Mouse (Mus musculus) spleen, adult 12 weeks (tissue): ENCODE results near the gene Sectm1a.
"Not testable (repeated sequence)": the region's sequence is repeated elsewhere in the genome, so short reads cannot be mapped to it uniquely, and the experiment has no call there.

Source experiments
- DNase-seq: peaks from one replicate; pipeline ENCODE4 v3.0.0; 2022; ENCODE audit warnings: low spot score

Sectm1a gene

DNA sequence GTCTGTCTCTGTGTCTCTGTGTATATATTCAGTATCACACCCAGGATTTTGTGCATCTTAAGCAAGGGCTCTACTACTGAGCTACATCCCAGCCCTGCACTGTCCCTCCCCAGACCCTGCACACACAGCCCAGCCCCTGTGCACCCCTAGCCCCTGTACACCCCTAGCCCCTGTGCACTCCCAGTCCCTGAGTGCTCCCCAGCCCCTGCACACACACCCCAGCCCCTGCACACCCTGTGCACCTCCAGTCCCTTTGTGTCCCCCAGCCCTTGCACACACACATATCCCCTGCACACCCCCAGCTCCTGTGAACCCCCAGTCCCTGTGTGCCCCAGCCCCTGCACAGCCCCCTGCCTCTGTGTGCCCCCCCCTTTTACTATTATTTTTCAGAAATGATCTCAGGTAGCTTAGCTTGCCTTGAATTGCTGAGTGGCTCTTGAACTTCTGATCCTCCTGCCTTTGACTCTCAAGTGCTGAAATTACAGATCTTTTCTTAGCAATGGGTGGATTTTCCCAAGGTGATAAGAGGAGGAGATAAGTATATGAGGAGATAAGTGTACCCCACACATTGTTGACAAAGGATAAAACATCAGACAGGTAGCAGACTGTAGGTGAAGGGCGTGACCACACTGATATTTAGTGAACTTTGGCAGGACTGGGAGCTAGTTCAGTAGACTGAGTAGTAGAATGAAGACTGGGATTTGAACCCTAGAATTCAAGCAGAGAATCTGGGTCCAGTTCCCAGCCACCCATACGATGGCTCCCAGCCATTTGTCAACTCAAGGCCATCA is 8.9 kb upstream of the Sectm1a start:
- DNase-seq = no peak

GRCm38 (mm10) chr11:121088997-121089396 is 8.0 kb upstream of the Sectm1a start:
- DNase-seq = no peak

DNA sequence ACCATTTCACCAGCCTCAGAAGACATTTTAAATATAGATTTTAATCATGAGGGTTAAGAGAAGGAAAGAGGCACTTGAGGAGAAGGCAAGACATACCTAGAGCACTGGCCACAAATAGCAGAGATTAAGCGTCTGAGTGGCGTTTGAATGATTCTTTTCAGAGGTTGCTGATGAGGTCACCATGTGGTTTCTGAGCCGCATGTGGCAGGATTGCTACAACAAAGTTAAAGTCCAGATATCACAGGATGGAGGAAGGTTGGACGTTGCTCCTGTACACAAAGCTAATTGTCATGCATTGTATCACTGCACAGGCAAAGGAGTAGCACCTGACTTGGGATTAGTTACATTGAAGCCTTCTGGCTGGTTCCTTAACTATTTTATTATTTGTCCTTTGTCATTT is 5.3 kb upstream of the Sectm1a start:
- DNase-seq = no peak

DNA sequence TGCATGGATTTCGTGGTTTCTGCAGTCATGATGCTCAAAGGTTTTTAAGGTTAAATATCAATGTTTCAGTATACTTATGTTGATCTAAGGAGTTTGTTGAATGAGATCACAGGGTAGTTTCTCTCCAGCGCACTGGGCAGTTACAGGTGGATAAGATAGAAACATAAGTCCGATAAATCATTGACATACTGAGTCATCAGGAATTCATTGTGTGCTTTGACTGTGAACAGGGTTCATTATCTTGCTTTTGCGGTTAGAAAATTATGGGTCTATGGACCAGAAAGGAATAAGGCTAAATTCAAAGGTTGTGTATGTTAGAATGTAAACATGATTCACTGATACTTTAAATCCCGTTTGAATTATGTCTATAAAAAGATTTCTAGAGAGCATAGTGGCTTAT is 4.2 kb upstream of the Sectm1a start:
- DNase-seq = no peak

DNA sequence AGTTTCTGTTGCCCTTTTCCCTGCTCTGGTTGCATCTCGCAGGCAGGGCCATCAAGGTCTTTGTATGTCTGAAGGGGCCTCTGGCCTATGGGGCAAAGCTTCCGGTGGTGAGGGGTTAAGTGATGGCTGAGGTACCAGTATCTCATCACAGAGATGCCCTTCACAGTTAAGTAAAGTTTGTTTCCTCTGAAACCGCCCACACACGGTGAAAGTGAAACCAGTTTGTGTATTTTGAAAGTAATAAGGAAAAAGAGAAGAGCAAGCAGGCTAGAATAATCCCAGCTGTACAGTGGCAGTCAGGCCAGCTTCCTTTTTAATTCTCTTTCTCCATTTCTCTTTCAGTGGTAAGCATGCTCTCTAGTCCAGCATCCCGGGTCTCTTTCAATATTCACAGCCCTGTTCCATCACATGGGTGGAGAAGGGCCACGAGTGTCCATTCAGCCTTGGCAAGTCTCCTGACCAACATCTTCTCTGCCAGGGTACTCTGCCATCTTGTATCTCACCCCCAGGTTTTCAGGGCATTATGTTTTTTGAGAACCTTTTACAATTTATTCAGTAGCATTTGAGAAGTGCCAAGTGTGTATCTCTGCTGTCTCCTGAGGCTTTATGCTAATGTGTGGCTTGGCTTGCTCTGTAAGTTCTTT is 2.0 kb upstream of the Sectm1a start:
- peak; percentile 32 for DNase-seq

DNA sequence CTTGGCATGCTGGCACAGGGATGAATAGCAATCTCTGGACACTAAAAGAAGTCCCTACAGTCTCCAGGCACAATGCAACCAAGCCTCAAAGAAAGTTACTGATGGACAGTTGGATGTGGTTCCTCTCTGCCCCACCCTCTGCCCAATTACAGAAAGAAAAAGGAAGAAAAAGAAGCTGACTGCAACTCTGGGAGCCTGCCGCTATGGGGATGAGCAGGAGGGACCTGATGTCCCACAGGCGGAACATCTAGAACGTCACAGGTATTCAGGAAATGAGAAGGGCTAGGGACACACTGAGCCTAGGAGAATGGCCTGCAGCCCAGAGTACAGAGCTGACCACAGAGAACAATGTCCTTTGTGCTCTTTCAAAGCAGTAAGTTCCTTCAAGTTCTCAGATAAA is 1.2 kb upstream of the Sectm1a start:
- DNase-seq = no peak

GRCm38 (mm10) chr11:121080330-121080729 is 690 bp downstream of the Sectm1a start:
- no peak for DNase-seq

DNA sequence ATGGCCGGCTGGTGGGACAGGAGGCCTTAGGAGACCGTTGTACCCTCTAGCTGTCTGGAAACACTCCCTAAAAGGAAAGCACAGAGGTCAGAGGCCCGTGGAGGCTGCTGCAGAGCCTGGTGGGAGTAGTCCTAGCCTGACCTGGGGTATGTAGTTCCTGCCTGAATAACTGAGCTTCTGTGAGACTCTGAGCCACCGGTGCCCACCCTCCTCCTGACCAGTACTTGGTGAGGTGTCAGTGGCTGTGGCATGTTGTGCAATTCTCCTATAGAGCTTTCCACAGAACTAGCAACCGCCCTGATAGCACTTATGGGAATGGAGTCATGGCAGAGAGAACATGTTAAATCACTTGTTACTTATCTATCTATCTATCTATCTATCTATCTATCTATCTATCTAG is 5.4 kb downstream of the Sectm1a start:
- no peak for DNase-seq

GRCm38 (mm10) chr11:121069662-121070061 is 11.4 kb downstream of the Sectm1a start:
- not testable (repeated sequence) for DNase-seq

- DNase-seq = no peak
Observed at GRCm38 (mm10) chr11:121067895-121068294, 13.1 kb downstream of the Sectm1a start.

DNA sequence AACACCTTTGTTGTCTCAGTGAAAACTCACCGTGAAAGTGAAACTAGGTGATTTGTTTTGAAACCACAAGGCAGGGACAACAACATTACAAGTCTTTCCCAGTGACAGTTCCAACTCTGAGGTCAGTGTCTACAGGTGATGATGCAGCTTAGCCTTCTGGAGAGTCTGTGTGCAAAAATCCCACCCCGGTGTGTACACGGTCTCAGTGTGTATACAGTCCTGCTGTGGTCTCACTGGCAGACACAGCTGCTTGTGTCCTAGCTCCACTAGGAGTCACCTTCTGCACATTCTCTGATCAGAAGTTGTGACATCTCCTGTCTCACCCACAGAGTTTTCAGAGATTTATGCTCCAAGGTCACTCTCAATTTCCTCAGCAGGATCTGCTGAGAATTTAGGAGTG is 16.8 kb downstream of the Sectm1a start:
- no peak for DNase-seq

DNA sequence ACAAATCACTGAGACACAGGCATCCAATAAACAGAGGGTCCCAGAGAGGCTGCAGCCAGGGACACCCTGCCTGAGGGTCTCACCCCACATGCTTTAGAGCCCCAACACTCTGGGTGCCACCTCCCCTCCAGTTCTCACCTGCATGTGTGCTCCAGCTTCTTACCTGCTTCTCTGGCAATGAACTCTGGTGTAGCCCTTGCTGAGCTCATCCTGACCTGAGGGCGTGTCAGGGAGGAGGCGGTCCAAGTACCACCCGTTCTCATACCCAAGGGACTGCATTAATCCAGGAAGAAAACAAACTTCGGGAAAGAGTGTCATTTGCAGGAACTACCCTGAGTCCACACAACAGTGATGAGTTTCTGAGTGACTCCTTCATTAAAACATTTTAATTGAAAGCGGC is 17.6 kb downstream of the Sectm1a start, which contains the start of gene Sectm1b:
TSS of gene Sectm1b (minus strand) at position 191 of the 400 bp plus-strand sequence.
- no peak for DNase-seq

GRCm38 (mm10) chr11:121061615-121062014 is 19.4 kb downstream of the Sectm1a start:
- DNase-seq = no peak

DNA sequence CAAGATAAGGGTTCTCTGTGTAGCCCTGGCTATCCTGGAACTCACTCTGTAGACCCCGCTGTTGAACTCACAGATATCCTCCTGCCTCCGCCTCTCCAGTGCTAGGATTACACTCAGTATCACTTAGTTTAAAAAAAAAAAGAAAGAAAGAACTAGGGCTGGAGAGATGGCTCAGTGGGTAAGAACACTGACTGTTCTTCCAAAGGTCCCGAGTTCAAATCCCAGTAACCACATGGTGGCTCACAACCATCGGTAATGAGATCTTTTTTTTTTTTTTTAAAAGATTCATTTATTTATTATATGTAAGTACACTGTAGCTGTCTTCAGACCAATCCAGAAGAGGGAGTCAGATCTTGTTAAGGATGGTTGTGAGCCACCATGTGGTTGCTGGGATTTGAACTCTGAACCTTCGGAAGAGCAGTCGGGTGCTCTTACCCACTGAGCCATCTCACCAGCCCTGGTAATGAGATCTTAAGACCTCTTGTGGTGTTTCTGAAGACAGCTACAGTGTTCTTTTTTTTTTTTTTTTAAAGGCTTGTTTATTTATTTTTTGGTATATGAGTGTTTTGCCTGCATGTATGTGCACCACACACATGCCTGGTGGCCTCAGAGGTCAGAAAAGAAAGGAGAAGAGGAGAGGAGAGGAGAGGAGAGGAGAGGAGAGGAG is 20.5 kb downstream of the Sectm1a start:
- DNase-seq = not testable (repeated sequence)

GRCm38 (mm10) chr11:121059471-121059870 is 21.5 kb downstream of the Sectm1a start:
- DNase-seq = no peak

GRCm38 (mm10) chr11:121058956-121059355 is 22.1 kb downstream of the Sectm1a start:
- no peak for DNase-seq

GRCm38 (mm10) chr11:121058122-121058521 is 22.9 kb downstream of the Sectm1a start:
- no peak for DNase-seq

DNA sequence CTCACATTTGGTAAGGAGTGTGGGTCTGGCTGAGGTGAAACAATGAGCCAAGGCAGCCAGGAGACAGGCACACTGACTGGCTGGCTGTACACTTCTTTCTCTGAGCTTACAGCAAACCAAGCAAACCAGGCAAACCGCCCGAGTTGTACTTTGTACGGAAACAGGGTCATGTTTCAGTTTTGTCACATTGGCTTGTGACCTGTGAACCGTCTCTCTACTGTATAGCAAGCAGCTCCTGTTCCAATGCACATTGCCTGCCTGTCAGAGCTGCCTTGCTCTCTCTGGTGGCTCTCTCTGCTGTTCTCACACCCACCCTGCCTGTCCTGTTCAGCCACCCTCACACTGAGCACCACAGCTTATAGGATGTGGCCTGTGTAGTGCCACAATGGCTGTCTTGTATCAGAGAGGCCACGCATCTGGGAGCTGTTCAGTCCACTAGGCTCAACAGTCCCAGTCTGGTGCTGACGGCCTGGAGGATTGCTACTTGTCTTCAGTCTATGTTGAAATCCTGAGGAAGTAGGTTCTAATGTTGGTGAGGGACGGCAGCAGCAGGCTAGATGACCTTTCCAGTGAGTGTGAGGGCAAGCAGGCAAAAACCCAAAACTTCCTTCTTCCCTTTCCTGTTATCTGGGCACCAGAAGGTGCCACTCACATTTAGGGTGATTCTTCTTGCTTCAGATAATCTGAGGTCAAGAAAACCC is 24.3 kb downstream of the Sectm1a start:
- no peak for DNase-seq

DNA sequence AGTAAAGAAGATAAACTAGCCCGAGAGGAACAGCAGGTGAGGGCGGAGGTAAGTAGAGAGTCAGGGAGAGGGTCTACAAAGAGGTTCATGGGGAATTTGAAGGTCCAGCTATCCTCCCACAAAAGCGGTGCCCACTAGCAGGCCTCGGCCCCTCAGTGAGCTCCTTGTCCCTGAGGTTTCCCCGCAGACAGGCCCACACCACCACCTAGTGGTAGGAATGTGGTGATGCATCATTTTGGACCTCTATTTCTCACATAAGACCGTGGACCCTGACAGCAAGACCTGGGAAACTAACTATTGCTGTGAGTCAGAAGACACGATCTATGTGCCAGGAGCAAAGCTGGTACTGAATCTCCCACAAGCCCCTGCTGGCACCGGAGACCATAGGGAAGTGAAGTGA is 27.5 kb downstream of the Sectm1a start:
- DNase-seq = peak; percentile 53

GRCm38 (mm10) chr11:121052387-121052786 is 28.6 kb downstream of the Sectm1a start:
- no peak for DNase-seq

DNA sequence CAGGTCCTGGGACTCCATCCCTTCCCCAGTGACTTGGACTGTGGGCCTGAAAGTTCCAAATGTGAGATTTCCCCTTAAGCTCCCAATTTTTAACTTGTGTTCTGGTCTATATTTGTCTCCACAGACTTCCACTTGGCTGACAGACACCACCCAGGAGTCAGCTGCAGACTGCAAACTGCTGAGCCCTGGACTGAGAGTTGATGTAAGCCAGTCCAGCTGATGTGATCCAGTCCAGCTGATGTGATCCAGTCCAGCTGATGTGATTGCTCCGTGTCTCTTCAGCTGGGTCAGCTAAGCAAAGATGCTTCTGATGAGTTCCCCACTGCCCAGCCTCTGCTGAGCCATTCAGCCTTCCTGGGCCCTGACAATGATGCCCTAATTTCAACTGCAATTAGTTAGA is 29.2 kb downstream of the Sectm1a start:
- no peak for DNase-seq

GRCm38 (mm10) chr11:121049840-121050239 is 31.2 kb downstream of the Sectm1a start:
- no peak for DNase-seq
